Mouse (Mus musculus) midbrain, postnatal 0 days (tissue): ENCODE data around the gene Dnmbp. TPM values are rescaled to one million over a fixed set of nuclear protein-coding genes. Genes with fewer than 3 reads are reported as not detected.
A peak's percentile ranks its signal among the peaks of the same experiment; 100 is the strongest.

ENCODE experiments used
- ATAC-seq: fragments of 200-750 bp; cut with Nextera tagmentation; 2 replicates; pipeline ENCODE4 v1.8.0; 2017; ENCODE audit warnings: moderate number of reproducible peaks, mild to moderate bottlenecking, moderate TSS enrichment, moderate library complexity; ENCODE audit not compliant: low FRiP score
- DNase-seq: peaks from one replicate; pipeline ENCODE4 v3.0.0-alpha.2; 2015; ENCODE audit warnings: low spot score
- H3K27ac ChIP-seq: fragments of 300-500 bp; sonication (generic); 2 replicates; pipeline ENCODE4 v1.5.1; 2014; ENCODE audit warnings: low read depth, mild to moderate bottlenecking, low read length, mixed read lengths
- H3K27me3 ChIP-seq: fragments of 300-500 bp; sonication (generic); 2 replicates; pipeline ENCODE4 v1.6.1; 2014; ENCODE audit warnings: low read length, control low read depth, mixed read lengths; ENCODE audit not compliant: insufficient read depth
- H3K36me3 ChIP-seq: fragments of 300-500 bp; sonication (generic); 2 replicates; pipeline ENCODE4 v1.6.1; 2014; ENCODE audit warnings: low read length, control low read depth, mixed read lengths; ENCODE audit not compliant: insufficient read depth
- H3K4me1 ChIP-seq: fragments of 300-500 bp; sonication (generic); 2 replicates; pipeline ENCODE4 v1.6.1; 2014; ENCODE audit warnings: mild to moderate bottlenecking, control low read depth, antibody characterized with exemption, low read length, mixed read lengths; ENCODE audit not compliant: insufficient read depth
- H3K4me2 ChIP-seq: fragments of 300-500 bp; sonication (generic); 2 replicates; pipeline ENCODE4 v1.6.1; 2014; ENCODE audit warnings: low read depth, mild to moderate bottlenecking, low read length, mixed read lengths; ENCODE audit not compliant: poor library complexity, severe bottlenecking
- H3K4me3 ChIP-seq: fragments of 300-500 bp; sonication (generic); 2 replicates; pipeline ENCODE4 v1.5.1; 2014; ENCODE audit warnings: low read depth, mild to moderate bottlenecking, low read length, moderate library complexity
- H3K9ac ChIP-seq: fragments of 300-500 bp; sonication (generic); replicated peaks from 2 replicates; pipeline ENCODE4 v1.6.1; 2014; ENCODE audit warnings: mild to moderate bottlenecking, low read length, moderate library complexity, mixed read lengths; ENCODE audit not compliant: poor library complexity, severe bottlenecking
- H3K9me3 ChIP-seq: fragments of 300-500 bp; sonication (generic); 2 replicates; pipeline ENCODE4 v1.6.1; 2016; ENCODE audit warnings: low read length, control low read depth
- CTCF ChIP-seq: IDR thresholded peaks from 2 replicates; pipeline ENCODE4 v1.5.1; 2016; ENCODE audit warnings: antibody characterized with exemption, mild to moderate bottlenecking
- WGBS: fragments of 180-500 bp; shearing (Covaris S2); extraction: QIAGEN DNeasy Blood & Tissue Kit; methylation state at CpG from one replicate; pipeline ENCODE4 v1.1.7; 2014; 5-methylcytosine and 5-hydroxymethylcytosine counted together
- polyA plus RNA-seq: library from polyadenylated mRNA; unstranded; fragments of >200 nt; fragmentation: Nextera tagmentation; extraction: Ambion mirVana; gene quantifications from 2 replicates; pipeline ENCODE4 v1.2.1, GENCODE M21; 2015
- total RNA-seq: library from RNA; depleted of rRNA; stranded (reverse); fragments of >200 nt; gene quantifications from 2 replicates; pipeline ENCODE4 v1.2.3, GENCODE M21; 2014

Dnmbp gene
- total and polyA plus RNA-seq, 2 experiments from 2014 or later = 5.6 to 11.7 TPM

- no peaks in the 10 kb centered on the region for H3K27me3 ChIP-seq
- H3K9ac ChIP-seq = no peak overlapping the region
- no peaks in the 10 kb centered on the region for H3K36me3 ChIP-seq
- H3K4me2 ChIP-seq = no peak overlapping the region
- ATAC-seq = no peak
- H3K4me1 ChIP-seq = peaks cover 2% of the 10 kb centered on the region; the same call in 1 of the 2 replicates
- no peak overlapping the region for H3K4me3 ChIP-seq
- no peak for TF ChIP-seq CTCF
- WGBS = 76% methylated on average over 13 of the region's 13 CpGs
- DNase-seq = no peak
- no peaks in the 10 kb centered on the region for H3K9me3 ChIP-seq
- H3K27ac ChIP-seq = no peak overlapping the region
These were observed 55.1 kb downstream of the Dnmbp start for GRCm38 (mm10) chr19:43884668-43885498.

DNA sequence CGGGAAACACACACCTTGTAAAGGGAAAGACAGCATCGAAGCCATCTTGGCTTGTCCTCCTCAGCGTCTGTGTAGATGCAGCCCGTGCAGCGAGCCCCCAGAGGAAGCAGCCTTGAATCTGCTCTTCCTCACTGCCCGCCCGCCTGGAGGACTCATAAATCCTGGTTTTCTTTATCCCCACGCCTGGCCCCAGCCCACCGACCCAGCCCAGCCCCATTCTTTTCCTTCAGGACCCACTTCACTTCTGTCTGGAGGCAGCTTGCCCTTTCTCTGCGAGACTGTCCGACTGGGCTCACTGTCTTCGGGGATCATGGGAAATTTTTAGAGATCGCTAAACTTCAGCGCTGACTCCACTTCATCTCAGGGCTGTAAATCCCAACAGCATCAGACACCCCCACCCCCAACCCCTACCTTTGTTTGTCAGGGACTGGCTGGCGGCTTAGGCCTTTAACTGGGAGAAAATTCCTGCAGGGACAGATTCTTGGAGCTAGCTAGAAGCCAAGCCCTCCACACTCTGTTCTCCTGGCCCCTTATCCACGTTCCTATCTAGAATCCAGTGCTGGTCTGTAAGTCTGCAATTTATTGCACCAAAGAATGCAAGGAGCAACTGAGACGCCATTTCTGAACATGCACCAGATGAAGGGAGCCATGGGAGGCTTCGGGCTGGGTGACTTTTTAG is 57.0 kb downstream of the Dnmbp start:
- Histone ChIP-seq H3K4me2 (peak overlapping the region; percentile 32), H3K9me3 (no peaks in the 10 kb centered on the region), H3K27ac (no peak overlapping the region), H3K4me1 (peaks cover 4% of the 10 kb centered on the region; the same call in 1 of the 2 replicates), H3K4me3 (no peak overlapping the region), H3K36me3 (no peaks in the 10 kb centered on the region), H3K27me3 (no peaks in the 10 kb centered on the region), H3K9ac (0 out of 2 replicates have a peak overlapping the region, but pooled peaks have one; percentile 8)
- TF ChIP-seq CTCF = no peak
- DNase-seq = peak; percentile 32
- WGBS = 15% methylated on average over 18 of the region's 18 CpGs
- ATAC-seq = no peak

DNA sequence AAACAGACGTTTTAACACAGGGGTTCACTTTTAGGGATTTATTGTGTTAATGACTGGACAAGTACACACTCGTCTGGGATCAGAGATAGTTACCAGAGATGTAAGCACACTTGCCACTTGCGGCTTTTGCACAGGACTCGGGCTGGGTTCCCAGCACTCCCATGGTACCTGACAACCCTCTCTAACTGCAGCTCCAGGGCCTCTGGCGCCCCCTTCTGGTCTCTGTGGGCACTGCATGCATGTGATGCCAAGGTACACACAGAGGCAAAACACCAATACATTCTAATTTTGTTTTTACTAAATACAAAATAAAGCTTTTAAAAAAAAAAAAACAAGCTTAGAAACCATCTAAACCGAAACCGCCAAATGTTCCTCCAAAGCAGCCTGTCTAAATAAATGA is 58.4 kb downstream of the Dnmbp start:
- Histone ChIP-seq H3K4me2 (no peak overlapping the region), H3K4me1 (peaks cover 4% of the 10 kb centered on the region; the same call in 1 of the 2 replicates), H3K27ac (no peak overlapping the region), H3K9ac (no peak overlapping the region), H3K36me3 (no peaks in the 10 kb centered on the region), H3K27me3 (no peaks in the 10 kb centered on the region), H3K9me3 (no peaks in the 10 kb centered on the region), H3K4me3 (no peak overlapping the region)
- WGBS = 83% methylated on average over 7 of the region's 7 CpGs
- no peak for ATAC-seq
- DNase-seq = no peak
- TF ChIP-seq CTCF = peak; percentile 49

DNA sequence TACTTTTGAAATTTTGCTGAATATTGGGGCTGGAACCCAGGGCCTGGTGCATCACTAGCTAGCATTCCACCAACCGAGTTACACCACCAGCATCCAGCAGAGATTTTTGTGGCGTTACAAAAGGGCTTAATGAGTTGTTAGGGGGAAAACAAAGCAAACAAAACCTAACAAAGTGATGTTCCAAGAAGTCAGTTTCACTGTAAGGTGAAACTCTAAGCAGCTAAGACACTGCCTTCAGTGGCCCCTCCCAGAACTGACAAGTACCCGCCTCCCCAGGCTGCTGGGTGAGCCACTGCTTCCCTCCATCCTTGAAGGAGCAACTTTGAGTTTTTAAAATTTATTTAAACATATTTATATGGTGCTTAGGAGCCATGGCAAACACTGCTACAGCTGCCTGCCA is 59.6 kb downstream of the Dnmbp start:
- H3K9ac ChIP-seq = no peak overlapping the region
- TF ChIP-seq CTCF = no peak
- 20% methylated on average over 3 of the region's 3 CpGs for WGBS
- no peaks in the 10 kb centered on the region for H3K9me3 ChIP-seq
- no peak for ATAC-seq
- no peak overlapping the region for H3K27ac ChIP-seq
- H3K4me1 ChIP-seq = peaks cover 4% of the 10 kb centered on the region; the same call in 1 of the 2 replicates
- H3K4me2 ChIP-seq = no peak overlapping the region
- H3K27me3 ChIP-seq = no peaks in the 10 kb centered on the region
- DNase-seq = no peak
- no peaks in the 10 kb centered on the region for H3K36me3 ChIP-seq
- no peak overlapping the region for H3K4me3 ChIP-seq

DNA sequence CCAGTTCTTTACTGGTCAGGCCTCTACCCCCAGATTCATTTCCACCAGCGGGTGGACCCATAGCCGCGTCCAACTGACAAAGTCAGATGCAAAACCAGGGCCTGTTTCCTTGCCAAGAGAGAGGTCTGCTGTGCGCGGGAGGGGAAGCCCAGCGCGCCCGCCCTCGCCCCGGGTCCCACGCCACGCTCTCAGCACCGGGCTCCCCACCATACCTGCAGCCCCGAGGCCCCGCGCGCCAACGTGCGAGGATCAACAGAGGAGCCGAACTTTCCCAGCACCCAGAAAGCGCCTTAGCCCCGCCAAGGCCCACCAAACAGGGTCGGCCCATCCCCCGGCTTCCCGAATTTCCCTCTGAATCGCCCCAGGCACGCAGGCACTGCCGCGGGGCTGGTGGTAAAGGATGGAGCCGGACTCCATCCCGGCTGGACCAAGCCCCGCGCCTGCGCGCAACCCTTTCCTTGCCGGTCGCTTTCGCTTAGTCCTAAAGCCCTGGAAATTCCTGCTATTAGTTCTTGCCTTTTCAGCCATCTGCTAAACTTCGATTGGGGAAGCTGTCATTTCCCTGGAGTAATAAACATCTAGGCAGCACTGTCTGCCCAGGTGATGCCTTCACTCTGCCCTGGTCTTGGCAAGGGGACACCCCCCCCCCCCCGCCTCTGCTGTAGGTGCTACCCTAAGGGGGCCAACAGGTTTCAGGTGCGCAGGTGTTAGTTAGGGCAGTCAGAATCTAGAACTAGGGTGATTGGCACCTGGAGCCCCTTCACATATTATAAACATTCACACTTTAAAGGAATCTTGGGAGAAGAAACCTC is 60.4 kb downstream of the Dnmbp start:
- Histone ChIP-seq H3K27me3 (no peaks in the 10 kb centered on the region), H3K4me3 (peak overlapping the region; percentile 69), H3K27ac (peak overlapping the region; percentile 60; the same call in 1 of the 2 replicates), H3K4me2 (peak overlapping the region; percentile 80), H3K9me3 (no peaks in the 10 kb centered on the region), H3K4me1 (peaks cover 4% of the 10 kb centered on the region; the same call in 1 of the 2 replicates), H3K36me3 (no peaks in the 10 kb centered on the region), H3K9ac (peak overlapping the region; percentile 60)
- peak; percentile 90 for ATAC-seq
- DNase-seq = peak; percentile 92
- 1% methylated on average over 40 of the region's 41 CpGs for WGBS
- peak; percentile 12; the same call in 1 of the 2 replicates for TF ChIP-seq CTCF
